Mouse (Mus musculus) forebrain, embryonic 10.5 days (tissue): ENCODE results near the gene Cnih4. TPM values are rescaled to one million over a fixed set of nuclear protein-coding genes. Genes with fewer than 3 reads are reported as not detected.
A peak's percentile ranks its signal among the peaks of the same experiment; 100 is the strongest.

Source experiments
- DNase-seq: peaks from one replicate; pipeline ENCODE4 v3.0.0-alpha.2; 2017; ENCODE audit warnings: low spot score; ENCODE audit errors: extremely low spot score
- H3K27ac ChIP-seq: fragments of 300-500 bp; sonication (generic); 2 replicates; pipeline ENCODE4 v1.5.1; 2016; ENCODE audit warnings: mild to moderate bottlenecking
- H3K27me3 ChIP-seq: fragments of 300-500 bp; sonication (generic); 2 replicates; pipeline ENCODE4 v1.6.1; 2016; ENCODE audit warnings: mild to moderate bottlenecking; ENCODE audit not compliant: poor library complexity, severe bottlenecking
- H3K36me3 ChIP-seq: fragments of 300-500 bp; sonication (generic); replicated peaks from 2 replicates; pipeline ENCODE4 v1.6.1; 2016; ENCODE audit warnings: mild to moderate bottlenecking, moderate library complexity
- H3K4me1 ChIP-seq: fragments of 300-500 bp; sonication (generic); 2 replicates; pipeline ENCODE4 v1.6.1; 2016
- H3K4me3 ChIP-seq: fragments of 300-500 bp; sonication (generic); 2 replicates; pipeline ENCODE4 v1.5.1; 2016; ENCODE audit warnings: mild to moderate bottlenecking, moderate library complexity
- H3K9me3 ChIP-seq: fragments of 300-500 bp; sonication (generic); 2 replicates; pipeline ENCODE4 v1.6.1; 2016; ENCODE audit warnings: mild to moderate bottlenecking, moderate library complexity
- WGBS: fragments of 180-500 bp; shearing (Covaris S2); methylation state at CpG from one replicate; pipeline ENCODE4 v1.1.7; 2016; 5-methylcytosine and 5-hydroxymethylcytosine counted together
- polyA plus RNA-seq: library from polyadenylated mRNA; unstranded; fragments of >200 nt; fragmentation: Nextera tagmentation; extraction: Ambion mirVana; gene quantifications from 2 replicates; pipeline ENCODE4 v1.2.1, GENCODE M21; 2016

Cnih4 gene
- polyA plus RNA-seq: 113 and 127 TPM in 2 replicates

GRCm38 (mm10) chr1:181143950-181144836 lies at the start of gene Cnih4, which contains the start of gene Nvl:
Cnih4 (plus strand) TSS chr1:181144693.
Nvl (minus strand) TSS chr1:181144204.
- Histone ChIP-seq H3K9me3 (no peaks in the 10 kb centered on the region), H3K36me3 (peaks cover 34% of the 10 kb centered on the region), H3K27ac (peak within 1 kb of the TSS; percentile 90), H3K4me3 (peak within 1 kb of the TSS; percentile 85), H3K4me1 (peaks cover 43% of the 10 kb centered on the region), H3K27me3 (no peaks in the 10 kb centered on the region)
- WGBS: under 1% methylated on average over 52 of the region's 52 CpGs
- peak; percentile 94 for DNase-seq

- peaks cover 98% of the 10 kb centered on the region for H3K36me3 ChIP-seq
- WGBS: 90% methylated on average over 4 of the region's 4 CpGs
- H3K4me1 ChIP-seq: no peaks in the 10 kb centered on the region
- no peaks in the 10 kb centered on the region for H3K27me3 ChIP-seq
- no peaks in the 10 kb centered on the region for H3K9me3 ChIP-seq
- H3K4me3 ChIP-seq: no peak overlapping the region
- no peak overlapping the region for H3K27ac ChIP-seq
- no peak for DNase-seq
These were observed 27.4 kb upstream of the Cnih4 start for GRCm38 (mm10) chr1:181117112-181117511.

GRCm38 (mm10) chr1:181124145-181124544 lies 20.3 kb upstream of the Cnih4 start:
- H3K27ac ChIP-seq: no peak overlapping the region
- no peak overlapping the region for H3K4me3 ChIP-seq
- no peak for DNase-seq
- H3K9me3 ChIP-seq: no peaks in the 10 kb centered on the region
- H3K36me3 ChIP-seq: peaks cover 98% of the 10 kb centered on the region
- H3K4me1 ChIP-seq: no peaks in the 10 kb centered on the region
- no peaks in the 10 kb centered on the region for H3K27me3 ChIP-seq
- 93% methylated on average over 2 of the region's 2 CpGs for WGBS

GRCm38 (mm10) chr1:181125916-181126315 lies 18.6 kb upstream of the Cnih4 start:
- no peak for DNase-seq
- H3K27ac ChIP-seq: no peak overlapping the region
- no peaks in the 10 kb centered on the region for H3K9me3 ChIP-seq
- H3K4me3 ChIP-seq: no peak overlapping the region
- H3K4me1 ChIP-seq: no peaks in the 10 kb centered on the region
- peaks cover 99% of the 10 kb centered on the region for H3K36me3 ChIP-seq
- H3K27me3 ChIP-seq: no peaks in the 10 kb centered on the region
- 95% methylated on average over 3 of the region's 3 CpGs for WGBS

GRCm38 (mm10) chr1:181126766-181127165 lies 17.7 kb upstream of the Cnih4 start:
- Histone ChIP-seq H3K4me3 (no peak overlapping the region), H3K27ac (no peak overlapping the region), H3K36me3 (peaks cover 97% of the 10 kb centered on the region), H3K9me3 (no peaks in the 10 kb centered on the region), H3K27me3 (no peaks in the 10 kb centered on the region), H3K4me1 (no peaks in the 10 kb centered on the region)
- no peak for DNase-seq
- WGBS: 94% methylated on average over 9 of the region's 9 CpGs

GRCm38 (mm10) chr1:181131915-181132314 lies 12.6 kb upstream of the Cnih4 start:
- Histone ChIP-seq H3K4me1 (no peaks in the 10 kb centered on the region), H3K27ac (no peak overlapping the region), H3K27me3 (no peaks in the 10 kb centered on the region), H3K36me3 (peaks cover 97% of the 10 kb centered on the region), H3K4me3 (no peak overlapping the region), H3K9me3 (no peaks in the 10 kb centered on the region)
- DNase-seq: no peak
- 93% methylated on average over 6 of the region's 6 CpGs for WGBS

- WGBS: 95% methylated on average over 7 of the region's 7 CpGs
- H3K27ac ChIP-seq: no peak overlapping the region
- DNase-seq: no peak
- peaks cover 87% of the 10 kb centered on the region for H3K36me3 ChIP-seq
- no peaks in the 10 kb centered on the region for H3K9me3 ChIP-seq
- H3K4me3 ChIP-seq: no peak overlapping the region
- H3K27me3 ChIP-seq: no peaks in the 10 kb centered on the region
- H3K4me1 ChIP-seq: peaks cover 9% of the 10 kb centered on the region
These were observed 5.8 kb upstream of the Cnih4 start for GRCm38 (mm10) chr1:181138730-181139129.

- under 1% methylated on average over 12 of the region's 12 CpGs for WGBS
- Histone ChIP-seq H3K27ac (peak overlapping the region; percentile 90), H3K36me3 (peaks cover 40% of the 10 kb centered on the region), H3K4me3 (peak overlapping the region; percentile 85), H3K9me3 (no peaks in the 10 kb centered on the region), H3K27me3 (no peaks in the 10 kb centered on the region), H3K4me1 (peaks cover 42% of the 10 kb centered on the region)
- DNase-seq: no peak
These were observed 914 bp upstream of the Cnih4 start for GRCm38 (mm10) chr1:181143609-181143949.

GRCm38 (mm10) chr1:181144966-181145365 lies 473 bp downstream of the Cnih4 start:
- peaks cover 43% of the 10 kb centered on the region for H3K4me1 ChIP-seq
- H3K27ac ChIP-seq: peak overlapping the region; percentile 90
- no peaks in the 10 kb centered on the region for H3K27me3 ChIP-seq
- peaks cover 26% of the 10 kb centered on the region for H3K36me3 ChIP-seq
- H3K4me3 ChIP-seq: peak overlapping the region; percentile 85
- no peak for DNase-seq
- 23% methylated on average over 12 of the region's 12 CpGs for WGBS
- no peaks in the 10 kb centered on the region for H3K9me3 ChIP-seq

GRCm38 (mm10) chr1:181146187-181146586 lies 1.7 kb downstream of the Cnih4 start:
- peak overlapping the region; percentile 85; the same call in 1 of the 2 replicates for H3K4me3 ChIP-seq
- H3K27me3 ChIP-seq: no peaks in the 10 kb centered on the region
- no peak for DNase-seq
- no peaks in the 10 kb centered on the region for H3K9me3 ChIP-seq
- WGBS: 89% methylated on average over 2 of the region's 2 CpGs
- H3K36me3 ChIP-seq: peaks cover 14% of the 10 kb centered on the region
- H3K27ac ChIP-seq: no peak overlapping the region
- peaks cover 47% of the 10 kb centered on the region for H3K4me1 ChIP-seq

GRCm38 (mm10) chr1:181148540-181148939 lies 4.0 kb downstream of the Cnih4 start:
- Histone ChIP-seq H3K36me3 (peaks cover 4% of the 10 kb centered on the region; the same call in 1 of the 2 replicates), H3K27ac (no peak overlapping the region), H3K9me3 (no peaks in the 10 kb centered on the region), H3K27me3 (no peaks in the 10 kb centered on the region), H3K4me1 (peaks cover 50% of the 10 kb centered on the region), H3K4me3 (no peak overlapping the region)
- DNase-seq: no peak
- 74% methylated on average over 5 of the region's 5 CpGs for WGBS

GRCm38 (mm10) chr1:181149373-181150017 lies 5.0 kb downstream of the Cnih4 start:
- Histone ChIP-seq H3K4me3 (no peak overlapping the region), H3K27ac (no peak overlapping the region), H3K36me3 (peaks cover 12% of the 10 kb centered on the region), H3K9me3 (no peaks in the 10 kb centered on the region), H3K27me3 (no peaks in the 10 kb centered on the region), H3K4me1 (peaks cover 50% of the 10 kb centered on the region)
- DNase-seq: no peak
- WGBS: 79% methylated on average over 3 of the region's 3 CpGs

- DNase-seq: no peak
- Histone ChIP-seq H3K27me3 (no peaks in the 10 kb centered on the region), H3K36me3 (peaks cover 21% of the 10 kb centered on the region), H3K27ac (peak overlapping the region; percentile 95), H3K4me3 (peak overlapping the region; percentile 94), H3K9me3 (no peaks in the 10 kb centered on the region), H3K4me1 (peaks cover 44% of the 10 kb centered on the region)
- 73% methylated on average over 3 of the region's 3 CpGs for WGBS
These were observed 5.9 kb downstream of the Cnih4 start for GRCm38 (mm10) chr1:181150431-181150826.
